Mouse (Mus musculus): ENCODE measurements around the gene Utp20. TPM values are rescaled to one million over a fixed set of nuclear protein-coding genes. Genes with fewer than 3 reads are reported as not detected.
A peak's percentile ranks its signal among the peaks of the same experiment; 100 is the strongest.
"Not testable (repeated sequence)": the region's sequence is repeated elsewhere in the genome, so short reads cannot be mapped to it uniquely, and the experiment has no call there.

The Utp20 gene
- polyA plus RNA-seq, 1 experiment from 2014 or later, result 16.6 TPM

DNA sequence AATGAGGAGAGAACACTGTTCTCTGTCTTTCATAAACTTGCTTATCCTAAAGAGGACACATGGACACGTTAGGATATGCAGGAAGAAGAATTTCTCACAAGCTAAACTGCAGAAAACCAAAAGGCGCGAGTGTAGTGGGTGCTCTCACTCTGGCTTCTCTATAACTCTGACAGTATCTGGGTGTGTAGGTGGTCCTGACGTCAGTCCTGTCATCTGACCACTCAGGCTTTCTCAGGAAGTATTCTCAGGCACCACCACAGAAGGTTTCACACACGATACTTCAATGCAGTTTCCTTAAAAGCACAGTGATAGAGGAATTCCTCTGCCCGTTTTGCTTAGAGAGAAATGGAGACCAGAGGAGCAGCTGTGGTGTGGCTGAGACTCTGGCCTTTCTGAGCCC, 50.4 kb downstream of the Utp20 start:
- DNase-seq (ENCODE audit: low spot score), result no peak
- Histone ChIP-seq H3K9me3 (no peaks in the 10 kb centered on the region), H3K27ac (no peak overlapping the region), H3K36me3 (peaks cover 90% of the 10 kb centered on the region), H3K4me3 (no peak overlapping the region), H3K4me1 (replicated peaks) (no peaks in the 10 kb centered on the region), H3K27me3 (ENCODE audit: insufficient read depth, poor library complexity, severe bottlenecking) (no peaks in the 10 kb centered on the region)
- 89% methylated on average over 6 of the region's 6 CpGs for WGBS

DNA sequence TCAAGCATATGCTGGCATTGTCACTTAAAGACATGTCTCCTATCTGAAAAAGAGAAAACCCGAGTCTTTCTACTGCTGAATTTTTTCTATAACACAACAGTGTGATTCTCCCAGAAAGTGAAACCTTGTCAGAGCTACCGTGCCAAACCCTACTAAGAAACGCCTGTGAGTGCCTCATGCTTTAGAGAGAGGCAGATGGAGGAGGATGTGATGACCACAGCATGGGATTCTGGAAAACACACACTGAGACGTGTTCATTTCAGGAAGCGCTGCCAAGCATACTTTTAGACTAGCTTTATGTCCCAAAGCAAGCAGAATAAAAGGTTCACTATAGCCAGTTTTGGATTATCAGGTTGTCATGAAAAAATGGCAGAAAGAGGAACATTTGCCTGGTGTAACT, 53.6 kb downstream of the Utp20 start:
- H3K27ac ChIP-seq; H3K27me3 ChIP-seq (ENCODE audit: insufficient read depth, poor library complexity, severe bottlenecking); H3K9me3 ChIP-seq; H3K4me3 ChIP-seq; DNase-seq (ENCODE audit: low spot score); H3K4me1 ChIP-seq (replicated peaks): not testable (repeated sequence)
- 91% methylated on average over 5 of the region's 5 CpGs for WGBS
- H3K36me3 ChIP-seq, result peaks cover 96% of the 10 kb centered on the region

DNA sequence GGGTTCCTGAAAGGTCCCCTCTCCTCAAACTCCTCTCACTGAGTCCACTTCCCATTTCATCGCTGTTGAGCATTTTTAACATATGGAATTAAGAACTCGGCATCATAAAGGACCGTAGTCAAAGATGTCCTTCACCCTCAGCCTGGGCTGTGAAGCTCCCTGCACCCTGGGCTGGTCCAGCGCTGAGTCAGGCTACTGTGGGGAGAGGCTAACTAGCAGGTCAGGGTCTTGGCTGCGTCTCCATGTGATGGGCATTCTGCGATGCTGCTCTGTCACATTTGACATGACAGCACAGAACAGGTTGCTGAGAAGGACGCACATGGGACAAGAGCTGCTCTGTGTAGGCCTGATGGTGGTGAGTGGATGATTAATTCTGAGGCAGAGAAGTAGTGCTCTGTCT, 56.9 kb downstream of the Utp20 start:
- no peaks in the 10 kb centered on the region for H3K4me1 ChIP-seq (replicated peaks)
- no peaks in the 10 kb centered on the region for H3K27me3 ChIP-seq (ENCODE audit: insufficient read depth, poor library complexity, severe bottlenecking)
- 94% methylated on average over 7 of the region's 7 CpGs for WGBS
- H3K9me3 ChIP-seq, result no peaks in the 10 kb centered on the region
- H3K4me3 ChIP-seq, result no peak overlapping the region
- DNase-seq (ENCODE audit: low spot score), result no peak
- no peak overlapping the region for H3K27ac ChIP-seq
- H3K36me3 ChIP-seq, result peaks cover 98% of the 10 kb centered on the region

- DNase-seq (ENCODE audit: low spot score), result no peak
- WGBS, result 94% methylated on average over 5 of the region's 5 CpGs
- Histone ChIP-seq H3K9me3 (no peaks in the 10 kb centered on the region), H3K4me3 (no peak overlapping the region), H3K36me3 (peaks cover 98% of the 10 kb centered on the region), H3K27ac (no peak overlapping the region), H3K27me3 (ENCODE audit: insufficient read depth, poor library complexity, severe bottlenecking) (no peaks in the 10 kb centered on the region), H3K4me1 (replicated peaks) (no peaks in the 10 kb centered on the region)
These were observed 57.6 kb downstream of the Utp20 start for GRCm38 (mm10) chr10:88768961-88769360.

DNA sequence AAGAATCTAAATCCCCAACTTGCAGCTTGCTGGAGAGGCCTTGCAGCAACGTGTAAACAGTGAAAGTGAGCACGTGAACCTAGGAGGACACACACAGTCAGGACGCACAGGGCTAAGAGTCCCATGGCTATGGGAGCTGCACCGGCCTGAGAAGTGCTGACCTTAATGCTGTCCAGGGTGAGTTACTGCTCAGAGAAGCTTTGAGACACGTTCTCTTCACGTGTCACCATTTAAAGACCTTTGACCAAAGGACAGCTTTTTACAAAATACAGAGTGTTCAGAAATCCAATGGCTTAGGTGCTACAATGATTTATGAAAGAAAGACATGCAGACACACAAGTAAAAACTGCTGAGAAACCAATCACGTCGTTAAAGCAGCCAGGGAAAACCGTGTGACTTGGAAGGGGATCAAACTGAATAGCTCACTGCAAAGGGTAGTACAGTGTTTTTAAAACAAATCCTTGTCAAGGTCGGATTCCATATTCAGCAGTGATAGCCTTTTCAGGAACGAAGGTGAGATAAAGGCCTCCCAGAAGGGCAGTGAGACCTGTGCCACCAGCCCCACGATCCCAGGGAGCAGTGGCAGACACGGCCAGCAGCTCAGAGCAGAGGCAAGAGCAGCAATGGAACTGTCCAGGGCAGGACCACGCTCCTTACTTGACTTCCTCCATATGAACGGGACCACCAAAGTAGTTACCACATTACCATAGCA, 61.0 kb downstream of the Utp20 start:
- H3K36me3 ChIP-seq, result peaks cover 97% of the 10 kb centered on the region
- no peaks in the 10 kb centered on the region for H3K9me3 ChIP-seq
- no peaks in the 10 kb centered on the region for H3K4me1 ChIP-seq (replicated peaks)
- no peak overlapping the region for H3K4me3 ChIP-seq
- WGBS, result 91% methylated on average over 15 of the region's 15 CpGs
- no peaks in the 10 kb centered on the region for H3K27me3 ChIP-seq (ENCODE audit: insufficient read depth, poor library complexity, severe bottlenecking)
- no peak overlapping the region for H3K27ac ChIP-seq
- DNase-seq (ENCODE audit: low spot score), result no peak

- no peak for DNase-seq (ENCODE audit: low spot score)
- Histone ChIP-seq H3K27ac (no peak overlapping the region), H3K4me1 (replicated peaks) (no peaks in the 10 kb centered on the region), H3K27me3 (ENCODE audit: insufficient read depth, poor library complexity, severe bottlenecking) (no peaks in the 10 kb centered on the region), H3K9me3 (no peaks in the 10 kb centered on the region), H3K36me3 (peaks cover 97% of the 10 kb centered on the region), H3K4me3 (no peak overlapping the region)
- WGBS, result 94% methylated on average over 13 of the region's 13 CpGs
These were observed 64.9 kb downstream of the Utp20 start for GRCm38 (mm10) chr10:88761524-88762212.

- no peaks in the 10 kb centered on the region for H3K4me1 ChIP-seq (replicated peaks)
- H3K27me3 ChIP-seq (ENCODE audit: insufficient read depth, poor library complexity, severe bottlenecking), result no peaks in the 10 kb centered on the region
- peaks cover 82% of the 10 kb centered on the region for H3K36me3 ChIP-seq
- no peaks in the 10 kb centered on the region for H3K9me3 ChIP-seq
- 89% methylated on average over 2 of the region's 2 CpGs for WGBS
- no peak overlapping the region for H3K4me3 ChIP-seq
- DNase-seq (ENCODE audit: low spot score), result no peak
- H3K27ac ChIP-seq, result no peak overlapping the region
These were observed 85.2 kb downstream of the Utp20 start for GRCm38 (mm10) chr10:88741426-88741825.

GRCm38 (mm10) chr10:88740781-88741180, 85.8 kb downstream of the Utp20 start:
- DNase-seq (ENCODE audit: low spot score), result no peak
- Histone ChIP-seq H3K4me3 (no peak overlapping the region), H3K27me3 (ENCODE audit: insufficient read depth, poor library complexity, severe bottlenecking) (no peaks in the 10 kb centered on the region), H3K27ac (no peak overlapping the region), H3K36me3 (peaks cover 85% of the 10 kb centered on the region), H3K9me3 (no peaks in the 10 kb centered on the region), H3K4me1 (replicated peaks) (no peaks in the 10 kb centered on the region)
- WGBS, result 94% methylated on average over 5 of the region's 5 CpGs

DNA sequence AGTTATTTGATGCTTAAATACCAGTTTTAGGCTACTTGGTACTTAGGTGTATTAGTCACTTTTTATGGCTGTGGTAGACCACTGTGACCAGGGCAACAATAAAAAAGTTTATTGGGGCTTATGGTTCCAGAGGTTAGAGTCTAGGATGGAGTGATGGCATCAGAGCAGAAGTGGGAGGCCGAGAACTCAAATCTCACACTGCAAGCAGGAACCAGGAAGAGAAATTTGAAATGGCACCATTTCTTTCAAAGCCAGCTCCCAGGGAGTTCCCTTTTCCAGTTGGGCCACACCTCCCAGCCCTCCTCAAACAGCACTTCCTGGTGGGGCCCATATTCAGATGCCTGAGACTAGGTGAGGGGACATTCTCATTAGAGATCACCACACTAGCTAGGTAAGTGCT, 86.8 kb downstream of the Utp20 start:
- Histone ChIP-seq H3K4me1 (replicated peaks) (no peaks in the 10 kb centered on the region), H3K27ac (no peak overlapping the region), H3K9me3 (no peaks in the 10 kb centered on the region), H3K36me3 (peaks cover 83% of the 10 kb centered on the region), H3K4me3 (no peak overlapping the region), H3K27me3 (ENCODE audit: insufficient read depth, poor library complexity, severe bottlenecking) (no peaks in the 10 kb centered on the region)
- DNase-seq (ENCODE audit: low spot score), result no peak
- 100% methylated on average over 1 of the region's 1 CpGs for WGBS

DNA sequence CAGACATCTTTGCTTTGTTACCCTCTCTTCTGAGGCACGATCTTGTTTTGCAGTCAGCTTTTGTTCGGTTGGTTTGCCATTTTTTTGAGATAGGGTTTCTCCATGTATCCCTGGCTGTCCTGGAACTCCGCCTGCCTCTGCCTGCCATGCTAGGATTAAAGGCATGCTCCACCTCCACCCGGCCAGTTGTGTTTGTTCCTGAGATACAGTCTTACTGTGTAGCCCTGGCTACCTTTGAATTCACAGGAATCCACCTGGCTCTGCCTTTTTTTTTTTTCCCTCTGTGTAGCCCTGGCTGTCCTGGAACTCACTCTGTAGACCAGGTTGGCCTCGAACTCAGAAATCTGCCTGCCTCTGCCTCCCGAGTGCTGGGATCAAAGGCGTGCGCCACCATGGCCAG, 87.5 kb downstream of the Utp20 start:
- H3K36me3 ChIP-seq, result peaks cover 82% of the 10 kb centered on the region
- not testable (repeated sequence) for H3K27ac ChIP-seq; H3K9me3 ChIP-seq; H3K4me3 ChIP-seq; H3K4me1 ChIP-seq (replicated peaks); DNase-seq (ENCODE audit: low spot score); H3K27me3 ChIP-seq (ENCODE audit: insufficient read depth, poor library complexity, severe bottlenecking)
- WGBS, result 98% methylated on average over 8 of the region's 8 CpGs

- H3K27ac ChIP-seq, result no peak overlapping the region
- WGBS, result 16% methylated on average over 6 of the region's 6 CpGs
These were observed 94.3 kb downstream of the Utp20 start for GRCm38 (mm10) chr10:88732309-88732622.

GRCm38 (mm10) chr10:88731496-88732308, 94.9 kb downstream of the Utp20 start:
- H3K36me3 ChIP-seq, result peaks cover 22% of the 10 kb centered on the region
- H3K9me3 ChIP-seq, result no peaks in the 10 kb centered on the region
- peaks cover 18% of the 10 kb centered on the region for H3K4me1 ChIP-seq (replicated peaks)
- DNase-seq (ENCODE audit: low spot score), result no peak
- H3K27ac ChIP-seq, result peak overlapping the region; percentile 91
- H3K4me3 ChIP-seq, result peak overlapping the region; percentile 97
- 3% methylated on average over 61 of the region's 61 CpGs for WGBS
- H3K27me3 ChIP-seq (ENCODE audit: insufficient read depth, poor library complexity, severe bottlenecking), result no peaks in the 10 kb centered on the region

More at GRCm38 (mm10) chr10:88732309-88732622, 94.3 kb downstream of the Utp20 start:
- Histone ChIP-seq H3K9me3 (no peaks in the 10 kb centered on the region), H3K27me3 (ENCODE audit: insufficient read depth, poor library complexity, severe bottlenecking) (no peaks in the 10 kb centered on the region), H3K4me1 (replicated peaks) (peaks cover 18% of the 10 kb centered on the region), H3K4me3 (peak overlapping the region; percentile 97), H3K36me3 (peaks cover 28% of the 10 kb centered on the region)
- DNase-seq (ENCODE audit: low spot score), result no peak
